Mouse (Mus musculus) liver, embryonic 14.5 days (tissue): ENCODE measurements around the gene Krtap27-1.

Experiments
- CTCF ChIP-seq: IDR thresholded peaks from 2 replicates; pipeline ENCODE4 v1.5.1; 2016; ENCODE audit warnings: antibody characterized with exemption, low read depth, control low read depth
- EP300 ChIP-seq: IDR thresholded peaks from 2 replicates; pipeline ENCODE4 v1.6.1; 2016; ENCODE audit warnings: antibody characterized with exemption, low read depth

GRCm38 (mm10) chr16:88701072-88701864 lies 29.8 kb upstream of the Krtap27-1 start:
- TF ChIP-seq CTCF = no peak
- no peak for TF ChIP-seq EP300
